Mouse (Mus musculus) cerebellum, adult 18-20 months (tissue): ENCODE results near the gene Cdk1.

Experiments
- DNase-seq, 2 experiments: peaks; one replicate each; pipeline ENCODE4 v3.0.0; 2021

Cdk1 gene

DNA sequence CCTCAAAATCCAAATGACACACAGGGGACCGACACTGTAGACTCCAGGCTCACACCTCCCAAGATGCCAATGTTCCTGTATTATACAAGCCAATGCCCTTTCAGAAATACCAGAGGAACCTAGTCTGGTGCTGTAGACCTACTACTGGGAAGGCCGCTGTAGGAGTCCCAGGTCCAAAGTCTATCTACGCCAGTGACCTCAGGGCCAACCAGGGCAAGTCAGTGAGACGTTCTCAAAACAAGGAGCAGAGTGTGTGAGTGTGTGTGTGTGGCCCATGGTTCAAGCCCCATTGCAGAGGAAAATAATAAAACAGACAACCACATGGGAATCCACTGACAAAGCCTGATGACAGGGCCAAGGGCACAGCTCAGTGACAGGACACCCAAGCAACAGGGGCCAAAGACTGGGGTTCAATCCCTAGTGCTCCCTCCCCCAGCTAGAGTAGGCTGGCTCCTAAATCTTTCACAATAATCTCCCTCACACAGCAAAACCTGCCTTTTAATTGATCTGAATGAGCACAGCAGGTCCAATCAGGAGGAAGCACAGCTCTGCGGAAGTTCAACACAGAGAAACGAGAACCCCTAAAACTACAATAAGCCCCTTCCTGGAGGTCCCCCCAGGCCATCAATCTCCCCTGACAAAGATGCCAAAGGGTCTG lies 11.0 kb downstream of the Cdk1 start:
- DNase-seq = no peak

DNA sequence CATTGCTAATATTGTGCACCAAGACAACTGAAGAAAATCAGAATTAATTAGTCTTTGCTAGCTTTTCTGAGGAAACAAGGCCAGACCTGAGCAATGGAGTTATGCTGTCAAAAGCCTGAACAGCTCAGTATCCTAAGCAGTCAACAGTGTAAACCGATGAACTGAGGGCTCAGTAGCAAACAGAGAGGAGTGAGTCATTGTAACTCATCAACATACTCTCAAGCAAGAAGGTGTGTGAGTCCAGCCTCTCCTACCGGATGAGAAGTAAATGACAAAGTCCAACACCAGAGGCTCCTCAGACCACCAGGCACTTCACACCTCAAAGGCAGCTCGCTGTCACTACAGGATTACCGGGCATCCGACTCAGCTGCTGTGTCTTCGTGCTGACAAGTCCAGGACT lies 12.7 kb downstream of the Cdk1 start:
- DNase-seq = no peak

DNA sequence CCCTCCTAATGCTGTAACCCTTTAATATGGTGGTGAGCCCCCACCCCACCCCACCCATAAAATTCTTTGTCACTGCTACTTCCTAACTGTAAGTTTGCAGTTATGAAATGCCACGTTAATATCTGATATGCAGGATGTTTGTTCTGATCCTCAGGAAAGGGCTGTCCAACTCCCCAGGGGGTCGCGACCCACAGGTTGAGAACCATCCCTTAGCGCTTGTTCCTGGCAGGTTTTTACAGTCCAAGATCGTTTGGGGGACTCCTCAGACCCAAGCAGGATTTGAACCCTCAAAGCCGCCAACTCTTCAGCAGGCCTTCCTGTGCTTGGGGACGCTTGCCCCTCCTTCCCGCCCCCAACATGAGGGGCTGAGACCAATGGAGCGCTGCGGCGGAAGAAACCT lies 16.5 kb downstream of the Cdk1 start:
- DNase-seq = no peak

DNA sequence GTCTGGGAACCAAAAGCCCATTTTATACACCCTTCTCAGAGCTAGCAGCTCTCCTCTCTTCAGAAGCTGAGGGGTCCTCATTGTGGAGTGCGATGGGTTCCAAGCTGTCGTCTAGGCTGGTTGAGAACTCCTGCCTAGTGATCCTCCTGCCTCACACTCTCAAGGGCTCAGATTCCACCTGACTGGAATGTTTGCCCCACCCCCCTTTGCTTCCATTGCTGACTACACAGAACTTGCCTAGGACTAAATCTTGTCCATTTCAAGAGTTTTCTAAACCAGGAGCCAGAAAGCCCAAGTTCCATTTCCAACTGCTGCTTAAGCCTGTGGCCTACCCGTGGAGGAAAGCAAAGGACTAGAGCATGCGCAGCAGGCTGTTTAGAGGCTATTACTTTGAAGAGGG lies 17.1 kb downstream of the Cdk1 start:
- no peak for DNase-seq

DNA sequence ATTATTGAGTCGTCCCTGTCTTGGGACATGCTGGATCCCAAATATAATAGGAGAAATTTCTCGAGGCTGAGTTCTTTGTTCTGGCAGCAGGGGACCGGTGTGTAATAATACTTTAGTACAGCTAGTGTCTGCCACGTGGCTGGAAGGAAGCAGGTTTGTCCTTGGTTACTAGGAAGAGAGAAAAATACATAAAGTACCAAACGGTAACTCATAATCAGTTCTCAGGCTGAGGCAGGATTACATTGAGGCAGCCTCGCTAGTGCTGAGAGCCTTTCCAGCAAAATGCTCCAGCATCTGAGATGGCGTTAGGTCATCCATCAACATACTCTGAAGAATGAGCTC lies 17.6 kb downstream of the Cdk1 start:
- DNase-seq = no peak

DNA sequence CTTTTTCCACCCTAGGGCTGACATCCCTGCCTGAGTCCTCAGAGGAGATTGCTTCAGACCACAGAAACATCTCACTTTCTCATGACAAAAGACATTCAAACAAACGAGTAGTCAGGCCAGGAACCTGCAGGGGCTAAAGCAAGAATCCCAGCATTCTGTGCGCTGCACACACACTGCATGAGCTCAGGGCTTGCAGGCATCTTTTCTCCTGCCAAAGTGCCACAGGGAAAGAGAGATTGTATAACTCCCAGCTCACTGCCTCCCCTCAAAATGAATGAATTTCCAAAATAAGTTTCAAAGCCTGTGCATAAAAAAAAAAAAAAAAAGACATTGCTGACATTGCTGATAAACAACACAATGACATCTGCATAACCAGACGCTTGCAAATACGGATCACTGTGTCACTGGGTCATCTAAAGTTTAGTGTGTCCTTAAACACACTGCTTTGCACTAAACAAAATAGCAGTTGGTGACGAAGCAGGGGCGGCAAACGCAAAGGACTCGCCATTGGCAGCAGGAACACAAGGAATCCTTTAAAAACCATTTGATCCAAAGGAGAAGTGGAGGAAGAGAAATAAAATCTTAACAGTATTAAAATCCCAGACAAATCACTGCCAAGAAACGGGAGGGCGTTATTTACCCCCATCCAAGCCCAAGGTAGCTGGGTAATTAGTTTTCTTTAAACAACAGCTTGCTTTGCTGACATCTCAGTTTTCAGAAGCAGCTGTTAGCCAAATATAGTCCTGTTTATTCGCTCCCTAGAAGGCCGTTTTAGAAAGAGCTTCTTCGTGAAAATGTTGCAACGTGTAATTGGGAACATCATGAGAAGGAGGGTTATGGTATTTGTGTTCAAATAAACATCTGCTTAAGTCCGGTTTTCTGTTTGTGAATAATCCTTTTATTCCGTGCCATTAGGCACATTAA lies 18.2 kb downstream of the Cdk1 start:
- DNase-seq = no peak

DNA sequence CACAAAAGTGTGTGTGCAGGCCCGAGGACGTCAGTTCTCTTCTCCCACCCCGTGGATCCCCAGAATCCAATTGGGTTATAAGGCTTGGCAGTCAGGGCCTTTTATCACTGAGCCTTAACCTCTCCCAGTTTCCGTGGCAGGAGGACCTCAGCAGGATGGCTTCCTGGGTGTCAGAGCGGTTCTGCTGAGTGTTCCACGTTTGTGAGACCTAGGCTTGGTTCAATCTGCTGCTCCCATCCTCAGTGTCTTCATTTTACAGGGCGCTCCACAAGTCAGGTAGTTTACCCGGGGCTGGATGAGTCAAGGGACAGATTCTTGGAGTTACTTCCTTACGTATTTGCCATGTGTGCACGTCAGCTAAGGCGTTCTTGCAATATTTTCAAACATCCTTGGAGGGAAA lies 19.5 kb downstream of the Cdk1 start:
- DNase-seq = no peak

DNA sequence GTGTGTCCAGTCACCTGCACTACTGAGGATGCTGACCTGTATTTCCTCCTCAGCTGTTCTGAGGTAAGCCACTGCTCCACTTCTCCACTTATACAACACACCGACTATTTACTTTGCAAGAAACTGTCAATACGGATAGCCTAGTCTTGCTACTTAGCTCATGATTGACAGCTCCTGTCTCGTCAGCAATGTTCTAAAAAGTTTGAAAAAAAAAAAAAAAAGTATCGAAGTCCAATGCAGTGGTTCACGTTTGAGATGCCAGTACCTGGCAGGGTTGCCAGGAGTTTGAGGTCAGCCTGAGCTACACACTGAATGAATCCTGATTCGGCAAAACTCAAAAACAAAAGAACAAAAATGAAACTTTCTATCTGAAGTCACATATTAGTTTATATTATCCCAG lies 21.5 kb downstream of the Cdk1 start:
- DNase-seq = no peak

DNA sequence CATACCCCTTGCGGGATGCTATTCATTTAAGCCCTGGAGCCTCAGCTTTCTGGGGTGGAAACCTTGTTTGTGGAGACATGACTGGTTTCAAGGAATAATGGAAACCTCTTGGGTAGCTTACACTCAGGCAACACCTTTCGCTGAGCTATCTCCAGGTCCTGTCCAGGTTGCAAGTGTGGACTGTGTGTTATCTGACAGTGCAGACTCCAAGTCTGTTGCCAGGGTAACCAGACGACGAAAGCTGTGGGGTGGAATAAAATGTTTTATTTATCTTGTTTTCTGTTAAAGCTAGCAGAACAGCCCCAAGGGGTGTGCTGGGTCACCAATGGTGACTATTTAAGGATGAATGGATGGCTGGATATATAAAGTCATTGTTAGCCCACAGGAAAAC lies 24.1 kb downstream of the Cdk1 start:
- no peak for DNase-seq

DNA sequence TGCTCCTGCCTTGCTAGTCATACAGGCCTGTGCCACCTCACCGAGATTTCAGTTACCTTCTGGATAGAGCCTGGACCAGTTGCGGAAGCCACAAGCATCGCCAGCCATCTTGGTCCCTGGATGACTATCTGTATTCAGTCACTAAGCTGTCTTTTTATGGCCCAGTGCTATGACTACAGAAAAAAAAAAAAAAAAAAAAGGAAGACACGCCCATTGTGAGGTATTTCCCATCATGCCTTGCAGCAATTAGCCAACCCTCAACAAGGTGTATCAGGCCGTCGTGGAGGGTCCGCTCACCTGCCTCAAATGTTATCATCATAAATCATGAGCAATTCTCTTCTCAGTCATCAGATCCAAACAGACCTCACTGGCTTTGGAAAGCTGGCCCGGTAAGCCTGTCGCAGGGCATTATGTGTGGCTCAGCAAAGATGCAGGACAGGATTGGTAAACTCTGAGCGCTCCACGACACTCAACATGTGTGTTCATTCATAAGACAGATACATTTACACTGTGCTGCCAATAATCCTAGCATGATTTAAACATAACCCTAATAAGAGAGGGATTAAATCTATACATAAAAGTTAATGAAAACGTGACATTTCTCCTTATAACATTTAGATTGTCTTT lies 24.6 kb downstream of the Cdk1 start:
- DNase-seq = no peak

DNA sequence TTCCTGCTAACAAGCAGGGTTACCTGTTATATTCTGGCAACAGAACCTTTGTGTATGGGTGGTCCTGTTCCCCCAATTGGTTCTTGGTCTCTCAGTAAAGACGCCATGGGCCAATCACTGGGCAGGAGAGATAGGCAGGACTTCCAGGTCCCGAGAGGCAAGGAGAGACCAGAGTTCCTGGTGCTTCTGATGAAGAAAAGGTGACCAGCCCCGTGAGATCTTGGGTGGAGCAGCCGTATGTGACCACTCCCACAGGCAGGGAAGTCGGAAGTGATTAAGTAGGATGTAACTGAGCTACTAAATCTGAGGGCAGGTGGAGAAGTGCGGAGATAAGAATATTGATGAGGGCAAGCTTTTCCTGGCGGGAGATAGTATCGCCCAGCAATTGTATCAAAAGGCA lies 25.4 kb downstream of the Cdk1 start:
- no peak for DNase-seq

DNA sequence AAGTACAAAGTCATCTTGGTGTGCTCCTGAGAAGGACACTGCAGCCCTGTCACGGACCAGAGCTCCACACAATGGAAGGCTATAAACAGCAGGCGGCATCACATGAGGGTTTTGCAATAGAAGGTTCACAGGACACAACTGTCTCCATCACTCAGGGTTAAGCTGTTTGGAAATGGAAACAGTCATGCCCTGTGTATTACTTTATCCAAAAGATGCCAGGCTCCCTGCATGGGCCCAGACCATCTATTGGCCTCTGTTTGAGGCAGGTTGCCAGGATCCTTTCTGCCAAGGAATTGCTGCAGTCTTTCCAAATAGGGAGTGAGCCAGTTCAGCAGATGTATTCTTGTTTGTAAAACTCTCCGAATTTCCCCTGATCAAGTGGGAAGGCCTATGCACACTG lies 26.3 kb downstream of the Cdk1 start:
- peak; percentile 21 to 29 for DNase-seq

DNA sequence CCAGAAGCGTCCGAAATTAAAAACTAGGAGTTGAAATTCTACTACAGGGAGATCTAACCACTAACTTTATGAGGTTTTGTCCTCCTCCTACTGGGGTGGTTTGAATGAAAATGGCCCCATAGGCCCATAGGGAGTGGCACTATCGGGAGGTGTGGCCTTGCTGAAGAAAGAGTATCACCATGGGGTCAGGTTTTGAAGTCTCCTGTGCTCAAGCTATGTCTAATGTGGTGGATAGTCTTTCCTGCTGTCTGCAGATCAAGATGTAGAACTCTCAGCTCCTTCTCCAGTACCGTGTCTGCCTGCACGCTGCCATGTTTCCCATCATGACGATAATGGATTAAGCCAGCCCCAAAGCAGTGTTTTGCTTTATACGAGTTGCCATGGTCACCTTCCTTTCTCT lies 27.9 kb downstream of the Cdk1 start:
- DNase-seq = no peak

DNA sequence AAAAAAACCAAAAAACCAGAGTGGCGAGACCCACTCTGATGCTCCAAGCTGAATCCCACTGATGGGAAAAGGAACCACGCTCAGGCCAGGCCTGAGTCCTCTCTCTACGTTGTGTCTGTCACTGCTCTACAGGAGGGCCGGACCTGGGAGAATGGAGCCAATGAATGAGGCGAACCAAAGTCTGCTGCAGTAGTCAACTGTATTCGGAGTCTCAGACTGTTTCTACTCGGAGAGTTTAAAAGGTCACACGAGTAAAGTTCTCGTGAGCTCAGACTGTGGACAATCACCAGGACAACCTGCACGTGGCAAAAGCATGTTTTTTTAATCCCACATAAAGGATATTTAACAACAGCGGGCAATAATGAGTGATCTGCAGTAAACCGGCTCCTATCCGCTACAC lies 28.8 kb downstream of the Cdk1 start:
- DNase-seq = no peak

DNA sequence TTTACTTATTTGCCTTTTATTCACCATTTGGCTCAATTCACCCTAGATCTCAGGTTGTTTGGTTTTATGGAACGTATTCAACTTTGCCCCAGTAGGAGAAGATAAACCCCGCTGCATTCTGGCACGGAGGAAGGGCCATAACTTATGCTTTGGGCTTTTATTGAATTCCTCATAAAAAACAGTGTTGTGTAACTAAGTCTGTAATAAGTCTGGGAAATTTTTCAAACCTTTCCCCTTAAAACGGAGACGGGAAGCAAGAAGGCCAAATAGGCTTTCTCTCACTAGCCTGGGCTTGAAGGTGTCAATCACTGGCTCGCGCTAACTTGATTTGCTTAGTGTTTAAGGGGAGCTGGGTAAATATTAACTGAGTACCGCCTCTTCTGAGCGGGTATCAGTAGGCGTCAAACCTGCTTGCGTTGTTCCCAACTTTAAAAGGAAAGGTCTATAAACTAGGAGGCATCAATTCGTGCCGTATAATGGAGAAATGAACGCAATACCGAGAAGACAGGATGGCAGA lies 31.2 kb downstream of the Cdk1 start:
- no peak for DNase-seq

DNA sequence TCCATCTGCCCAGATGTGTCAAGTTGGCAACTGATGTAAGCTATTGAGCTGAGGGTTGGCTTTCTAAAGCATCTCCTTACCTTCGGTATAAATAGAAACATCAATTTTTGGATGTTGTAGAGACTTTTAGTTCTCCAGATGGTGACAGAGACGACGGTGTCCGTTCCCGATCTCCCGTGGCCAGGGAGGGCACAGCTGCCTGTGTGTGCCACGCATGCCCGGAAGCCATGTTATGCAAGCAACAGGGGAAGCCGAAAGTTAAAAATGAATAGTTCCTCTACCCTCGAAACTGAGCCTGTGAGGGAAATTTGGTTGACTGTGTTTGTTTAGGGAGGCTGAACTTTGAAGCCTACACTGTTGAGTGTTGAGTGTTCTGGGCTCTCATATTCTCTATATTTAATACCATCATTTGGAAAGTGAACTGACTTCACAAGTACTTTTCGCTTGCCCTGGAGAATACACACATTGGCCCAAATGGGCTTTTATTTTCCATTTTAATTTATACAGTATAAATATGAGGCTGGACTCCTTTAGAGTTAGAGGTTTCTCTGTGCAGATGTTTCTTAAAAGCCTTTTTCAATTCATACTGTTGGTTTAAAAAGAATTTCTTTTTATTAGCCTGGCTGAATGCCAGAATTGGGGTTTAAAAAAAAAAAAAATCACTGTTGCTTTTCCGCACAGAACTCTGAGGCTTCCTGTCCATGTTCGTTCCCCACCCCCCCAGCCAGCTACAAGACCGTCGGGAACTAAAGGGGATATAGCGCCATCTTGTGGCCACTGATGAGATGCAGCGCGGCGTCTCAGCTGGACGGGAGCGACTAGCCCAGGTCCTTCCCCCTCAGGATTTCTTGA lies 31.8 kb downstream of the Cdk1 start:
- peak; percentile 54 to 70 for DNase-seq

DNA sequence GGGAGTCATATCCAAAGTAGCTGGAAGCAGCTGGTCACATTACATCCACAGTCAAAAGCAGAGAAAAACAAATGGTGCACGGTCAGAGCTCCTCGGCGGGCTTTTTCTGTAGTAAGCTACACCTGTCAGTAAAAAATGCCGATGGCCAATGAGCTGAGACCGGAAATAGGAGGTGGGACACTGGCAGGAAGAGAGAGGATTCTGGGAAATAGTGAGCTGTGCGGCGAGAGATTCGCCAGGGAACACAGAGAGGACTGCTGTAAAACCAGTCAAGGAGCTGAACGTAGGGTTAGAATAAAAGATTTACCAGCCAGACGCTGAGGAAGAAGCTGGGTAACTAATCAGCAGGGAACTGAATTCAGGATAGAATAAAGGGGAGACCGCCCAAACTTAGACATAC lies 34.2 kb downstream of the Cdk1 start:
- no peak for DNase-seq

DNA sequence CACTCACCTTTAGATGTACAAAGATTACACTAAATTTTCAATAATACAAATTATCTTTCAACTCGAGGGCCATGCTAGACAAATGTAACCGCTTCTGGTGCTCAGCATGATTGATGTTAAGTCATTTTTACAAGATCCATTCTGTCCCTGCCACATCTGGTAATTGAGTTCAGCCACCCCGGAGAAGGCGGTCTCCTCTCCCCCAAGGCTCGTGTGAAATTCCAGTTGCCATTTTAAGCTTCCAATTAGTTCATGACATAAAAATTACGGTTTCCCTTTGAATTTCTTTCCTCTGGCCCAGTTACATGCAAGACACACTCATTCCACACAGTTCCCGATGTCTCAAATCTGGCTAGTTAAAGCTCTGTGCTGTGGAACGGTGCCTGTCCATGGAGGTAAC lies 38.8 kb downstream of the Cdk1 start:
- no peak for DNase-seq

DNA sequence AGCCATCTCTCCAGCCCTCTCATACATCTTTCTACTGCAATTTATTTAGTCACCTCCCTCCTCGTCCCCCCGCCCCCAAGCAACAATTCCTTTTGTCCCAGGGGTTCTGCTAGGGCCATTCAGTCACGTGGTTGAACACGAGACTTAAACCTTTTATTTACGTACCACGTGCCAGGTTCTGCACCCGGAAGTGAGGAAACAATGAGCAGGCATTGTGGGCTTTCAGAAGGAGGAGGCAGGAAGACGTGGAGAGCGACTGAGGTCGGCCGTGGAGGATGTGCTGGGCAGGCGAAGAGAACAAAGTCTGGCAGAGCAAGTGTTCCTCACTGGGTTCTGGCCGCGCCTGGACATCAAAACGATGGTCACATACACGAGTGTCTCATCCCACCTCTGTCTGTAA lies 40.9 kb downstream of the Cdk1 start:
- DNase-seq = no peak

DNA sequence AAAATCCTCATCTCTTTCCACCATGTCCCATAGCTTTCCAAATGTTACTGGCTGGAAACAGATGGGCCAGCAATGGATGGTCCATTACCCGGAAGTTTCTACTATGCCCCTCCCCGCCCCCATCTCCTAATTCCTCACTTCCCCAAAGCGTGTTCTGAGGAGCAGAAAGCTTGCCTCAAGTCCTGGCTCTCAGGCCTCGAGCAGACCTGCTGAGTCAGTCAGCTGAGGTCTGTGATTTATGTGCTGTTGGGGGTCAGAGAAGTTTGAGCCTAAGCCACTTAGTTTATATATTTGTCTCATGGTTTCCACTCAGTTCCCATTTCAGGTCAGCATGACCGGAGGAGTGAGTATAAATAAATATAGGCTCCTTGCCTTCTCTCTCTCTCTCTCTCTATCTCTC lies 43.6 kb downstream of the Cdk1 start:
- DNase-seq = no peak

DNA sequence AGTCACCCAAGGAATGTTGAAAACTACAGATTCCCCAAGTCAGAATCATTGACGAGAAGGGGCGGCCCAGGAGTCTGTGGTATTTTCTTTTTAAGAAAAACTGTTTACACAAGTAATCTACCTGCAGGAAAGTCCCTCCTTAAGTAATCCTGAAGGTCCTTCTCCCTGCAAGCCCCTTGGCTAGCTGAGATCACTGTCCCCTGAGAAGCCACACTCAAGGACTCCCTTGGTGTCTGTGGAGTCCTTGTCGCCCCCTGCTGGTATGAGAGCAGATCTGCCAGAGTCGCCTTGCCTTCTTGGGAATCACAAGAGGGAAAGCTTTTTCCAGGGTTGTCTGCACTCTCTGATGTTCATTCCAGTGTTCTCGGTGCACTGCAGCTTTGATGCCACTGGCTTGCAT lies 45.7 kb downstream of the Cdk1 start:
- DNase-seq = peak; percentile 14 to 41

DNA sequence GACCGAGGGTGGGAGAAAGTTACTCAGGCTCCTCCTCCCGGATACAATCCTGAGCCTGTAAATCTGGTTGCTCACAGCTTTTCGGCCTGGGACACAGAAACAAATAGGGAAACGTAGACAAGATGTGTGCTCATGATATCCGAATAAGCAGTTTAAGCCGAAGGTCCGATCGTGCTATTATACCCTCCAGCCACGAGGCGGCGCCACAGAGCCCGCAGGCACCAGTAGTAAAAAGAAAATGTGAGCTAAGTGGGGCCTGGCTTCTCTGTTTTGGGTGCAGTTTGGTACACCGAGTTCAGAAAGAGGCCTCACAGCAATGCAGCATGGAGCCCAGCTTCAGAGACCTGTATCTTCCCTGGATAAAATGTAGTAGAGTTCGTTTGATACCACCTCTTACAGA lies 46.5 kb downstream of the Cdk1 start:
- DNase-seq = peak in 1 of 2 experiments; percentile 14

DNA sequence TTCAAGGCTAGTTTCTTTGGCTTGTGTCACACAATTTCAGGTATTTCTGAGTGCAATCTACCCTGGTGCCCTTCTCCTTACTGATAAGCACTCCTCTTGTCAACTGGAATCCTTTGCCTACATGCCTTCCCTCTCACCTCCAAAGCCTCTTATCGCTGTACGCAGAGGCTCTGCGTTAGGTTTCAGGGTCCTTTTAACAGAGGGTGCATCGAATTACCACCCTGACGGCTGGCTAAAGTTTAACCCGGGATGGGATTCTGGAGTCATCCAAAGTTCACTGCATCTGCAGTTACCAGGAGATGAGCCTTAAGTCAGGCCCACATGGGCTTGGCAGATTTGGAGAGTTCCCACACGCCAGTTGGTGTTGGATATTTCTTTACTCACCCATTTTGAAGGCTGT lies 47.1 kb downstream of the Cdk1 start:
- DNase-seq = no peak
